Mouse (Mus musculus): Measurements from ENCODE around the gene Rusc2. TPM values are rescaled to one million over a fixed set of nuclear protein-coding genes. Genes with fewer than 3 reads are reported as not detected.

Gene Rusc2
- total and polyA plus RNA-seq, 3 experiments = 8.7 to 17.1 (median 14.5) TPM

DNA sequence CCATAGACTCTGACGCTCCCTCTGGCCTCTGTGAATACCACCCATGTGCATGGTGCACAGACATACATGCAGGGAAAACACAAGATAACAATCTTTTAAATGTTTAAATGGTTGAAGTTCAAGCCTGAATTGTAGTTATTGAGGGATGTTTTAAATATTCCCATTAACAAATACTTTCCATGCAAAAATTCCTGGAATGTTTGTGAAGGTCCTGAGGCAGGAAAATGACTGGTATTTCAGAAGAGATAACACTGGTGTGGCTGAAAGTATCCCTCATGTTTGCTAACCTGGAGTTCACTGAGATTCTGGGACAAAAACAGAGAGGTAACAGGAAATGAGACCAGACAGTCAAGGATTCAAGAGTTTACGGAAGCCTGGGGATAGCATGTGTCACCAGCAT lies 7.6 kb downstream of the Rusc2 start:
- no peak for TF ChIP-seq GATA1 (IDR thresholded peaks at IDR 0.05; ENCODE audit: borderline replicate concordance, low read length)
- no peak for TF ChIP-seq CTCF (IDR thresholded peaks at IDR 0.05; ENCODE audit: low read depth, low read length)
- TF ChIP-seq GATA2 (IDR thresholded peaks at IDR 0.05; ENCODE audit: borderline replicate concordance, low read depth, low read length) = no peak
- no peak for TF ChIP-seq TAL1 (conservative IDR thresholded peaks at IDR 0.05; ENCODE audit: low read depth, low read length)
- TF ChIP-seq POLR2AphosphoS5 (IDR thresholded peaks at IDR 0.05; ENCODE audit: insufficient replicate concordance, low read depth, low read length) = no peak
- H3K4me1 ChIP-seq (ENCODE audit: insufficient read depth, low read depth, low read length) = peaks cover 8% of the 10 kb centered on the region; the same call in 1 of the 2 replicates
- DNase-seq (ENCODE audit: low spot score) (no peak), ATAC-seq (ENCODE audit: extremely low read depth, insufficient number of reproducible peaks, low FRiP score, poor library complexity, severe bottlenecking) (no peak)
- H3K9me3 ChIP-seq (replicated peaks) = no peaks in the 10 kb centered on the region
- no peak overlapping the region for H3K4me3 ChIP-seq (ENCODE audit: low read depth, low read length)
- H3K27me3 ChIP-seq (ENCODE audit: insufficient read depth, low read length) = peaks cover 9% of the 10 kb centered on the region; the same call in 1 of the 2 replicates
- no peaks in the 10 kb centered on the region for H3K36me3 ChIP-seq (replicated peaks)

DNA sequence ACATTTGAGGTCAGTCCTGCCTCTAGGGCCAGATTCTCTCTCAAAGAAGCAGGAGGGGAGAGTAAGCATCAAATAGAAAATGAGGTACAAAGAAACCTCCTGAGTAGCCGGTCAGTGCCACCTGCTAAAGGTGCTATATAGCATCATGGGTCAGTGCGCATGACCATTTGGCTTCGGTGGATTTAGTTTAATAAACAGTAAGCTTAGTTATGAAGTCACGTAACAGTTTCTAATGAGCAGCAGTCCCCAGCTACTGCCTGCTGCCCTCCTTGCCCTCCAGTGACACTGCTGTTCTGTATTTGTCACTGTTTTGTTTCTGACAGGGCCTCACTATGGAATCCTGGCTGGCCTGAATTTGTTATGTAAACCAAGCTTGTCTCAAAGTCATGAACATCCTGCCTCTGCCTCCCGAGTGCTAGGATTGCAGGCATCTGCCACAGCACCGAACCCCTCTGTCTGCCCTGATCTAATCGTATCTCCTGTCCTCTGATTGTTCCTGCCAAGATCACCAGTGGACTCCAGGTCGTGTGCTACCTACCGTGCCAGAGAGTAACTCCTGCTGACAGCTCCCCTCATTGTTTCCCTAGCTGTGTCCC lies 8.2 kb downstream of the Rusc2 start:
- no peak for TF ChIP-seq TAL1 (conservative IDR thresholded peaks at IDR 0.05; ENCODE audit: low read depth, low read length)
- no peak for TF ChIP-seq POLR2AphosphoS5 (IDR thresholded peaks at IDR 0.05; ENCODE audit: insufficient replicate concordance, low read depth, low read length)
- TF ChIP-seq GATA1 (IDR thresholded peaks at IDR 0.05; ENCODE audit: borderline replicate concordance, low read length) = no peak
- no peak for TF ChIP-seq CTCF (IDR thresholded peaks at IDR 0.05; ENCODE audit: low read depth, low read length)
- TF ChIP-seq GATA2 (IDR thresholded peaks at IDR 0.05; ENCODE audit: borderline replicate concordance, low read depth, low read length) = no peak
- DNase-seq (ENCODE audit: low spot score) (no peak), ATAC-seq (ENCODE audit: extremely low read depth, insufficient number of reproducible peaks, low FRiP score, poor library complexity, severe bottlenecking) (no peak)
- Histone ChIP-seq H3K27me3 (ENCODE audit: insufficient read depth, low read length) (peaks cover 13% of the 10 kb centered on the region; the same call in 1 of the 2 replicates), H3K4me1 (ENCODE audit: insufficient read depth, low read depth, low read length) (peaks cover 8% of the 10 kb centered on the region; the same call in 1 of the 2 replicates), H3K9me3 (replicated peaks) (no peaks in the 10 kb centered on the region), H3K36me3 (replicated peaks) (no peaks in the 10 kb centered on the region), H3K4me3 (ENCODE audit: low read depth, low read length) (no peak overlapping the region)

DNA sequence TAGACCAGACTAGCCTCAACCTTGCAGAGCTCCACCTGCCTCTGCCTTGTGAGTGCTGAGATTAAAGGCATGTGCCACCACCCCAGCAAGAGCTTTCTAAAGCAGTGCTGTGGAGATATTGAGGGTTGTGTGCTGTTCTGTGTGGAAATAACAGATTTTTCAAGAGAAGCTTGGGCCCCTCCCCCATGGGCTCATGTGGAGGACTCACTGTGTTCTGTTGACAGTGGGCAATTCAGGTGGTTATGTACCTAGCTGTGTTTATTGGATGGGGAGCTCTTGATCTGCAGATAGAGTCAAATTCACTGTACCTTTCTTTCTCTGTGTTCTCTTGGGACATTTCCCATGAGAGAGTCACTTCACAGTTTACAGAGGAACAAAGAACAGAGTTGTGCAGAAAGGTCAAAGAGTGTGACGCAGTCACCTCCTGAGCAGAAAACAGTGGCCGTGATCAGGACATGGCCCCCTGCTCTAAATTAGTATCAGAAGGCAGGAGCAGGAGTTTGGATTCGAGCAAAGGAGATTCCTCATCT lies 9.8 kb downstream of the Rusc2 start:
- Histone ChIP-seq H3K4me3 (ENCODE audit: low read depth, low read length) (no peak overlapping the region), H3K9me3 (replicated peaks) (no peaks in the 10 kb centered on the region), H3K4me1 (ENCODE audit: insufficient read depth, low read depth, low read length) (peaks cover 8% of the 10 kb centered on the region; the same call in 1 of the 2 replicates), H3K27me3 (ENCODE audit: insufficient read depth, low read length) (peaks cover 20% of the 10 kb centered on the region; the same call in 1 of the 2 replicates), H3K36me3 (replicated peaks) (no peaks in the 10 kb centered on the region)
- DNase-seq (ENCODE audit: low spot score) = no peak
- TF ChIP-seq TAL1 (conservative IDR thresholded peaks at IDR 0.05; ENCODE audit: low read depth, low read length) = no peak
- no peak for TF ChIP-seq POLR2AphosphoS5 (IDR thresholded peaks at IDR 0.05; ENCODE audit: insufficient replicate concordance, low read depth, low read length)
- TF ChIP-seq GATA2 (IDR thresholded peaks at IDR 0.05; ENCODE audit: borderline replicate concordance, low read depth, low read length) = no peak
- TF ChIP-seq CTCF (IDR thresholded peaks at IDR 0.05; ENCODE audit: low read depth, low read length) = no peak
- TF ChIP-seq GATA1 (IDR thresholded peaks at IDR 0.05; ENCODE audit: borderline replicate concordance, low read length) = no peak
- ATAC-seq (ENCODE audit: extremely low read depth, insufficient number of reproducible peaks, low FRiP score, poor library complexity, severe bottlenecking) = no peak

DNA sequence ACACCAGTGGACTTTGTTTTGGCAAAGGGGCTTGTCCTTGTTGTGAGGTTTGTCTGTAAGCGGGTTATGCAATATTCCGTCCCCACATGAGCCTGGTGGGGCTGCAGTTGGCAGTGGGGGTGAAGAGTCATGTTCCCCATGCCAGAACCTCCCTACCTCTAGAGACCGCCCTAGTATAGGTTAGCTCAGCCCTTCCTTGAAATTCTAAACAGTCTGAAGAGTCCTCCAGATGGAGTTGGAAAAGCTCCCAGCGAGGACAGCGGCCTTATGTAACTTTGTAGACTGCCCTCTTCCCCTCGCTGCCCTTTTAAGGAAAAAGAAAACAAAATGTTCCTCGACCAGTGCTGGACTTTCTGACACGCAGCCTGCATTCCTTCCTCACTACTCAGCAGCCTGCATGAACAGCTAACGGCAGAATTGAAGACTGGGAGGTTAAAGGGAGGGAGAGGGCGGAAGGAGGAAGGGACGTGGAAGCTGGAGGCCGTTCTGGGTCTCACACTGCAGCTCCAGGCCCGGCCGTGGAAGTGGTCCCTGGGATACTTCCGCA lies 12.6 kb downstream of the Rusc2 start:
- Histone ChIP-seq H3K36me3 (replicated peaks) (no peaks in the 10 kb centered on the region), H3K4me1 (ENCODE audit: insufficient read depth, low read depth, low read length) (0 out of 2 replicates have a peak, but pooled peaks cover 3% of the 10 kb centered on the region), H3K4me3 (ENCODE audit: low read depth, low read length) (no peak overlapping the region), H3K9me3 (replicated peaks) (no peaks in the 10 kb centered on the region), H3K27me3 (ENCODE audit: insufficient read depth, low read length) (peaks cover 29% of the 10 kb centered on the region; the same call in 1 of the 2 replicates)
- DNase-seq (ENCODE audit: low spot score) (no peak), ATAC-seq (ENCODE audit: extremely low read depth, insufficient number of reproducible peaks, low FRiP score, poor library complexity, severe bottlenecking) (no peak)
- TF ChIP-seq POLR2AphosphoS5 (IDR thresholded peaks at IDR 0.05; ENCODE audit: insufficient replicate concordance, low read depth, low read length) (no peak), GATA2 (IDR thresholded peaks at IDR 0.05; ENCODE audit: borderline replicate concordance, low read depth, low read length) (no peak), TAL1 (conservative IDR thresholded peaks at IDR 0.05; ENCODE audit: low read depth, low read length) (no peak), CTCF (IDR thresholded peaks at IDR 0.05; ENCODE audit: low read depth, low read length) (no peak), GATA1 (IDR thresholded peaks at IDR 0.05; ENCODE audit: borderline replicate concordance, low read length) (no peak)

DNA sequence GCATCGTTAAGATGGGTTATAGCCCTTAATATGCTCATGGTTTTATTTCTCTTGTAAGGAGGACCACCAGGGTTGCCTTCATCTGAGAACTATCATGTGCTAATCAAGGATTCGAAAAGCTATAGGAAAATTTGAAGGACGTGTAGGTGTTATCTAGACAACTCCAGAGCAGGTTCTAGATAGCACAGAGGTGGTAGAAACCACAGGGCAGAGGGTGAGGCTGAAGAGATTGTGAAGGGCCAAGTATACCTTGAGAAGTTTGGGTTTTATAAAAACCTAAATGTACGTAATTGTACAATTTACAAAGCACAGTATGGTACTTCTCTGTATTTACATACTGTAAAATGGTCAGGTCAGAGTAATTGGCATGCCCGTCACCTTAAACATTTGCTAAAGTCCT lies 13.4 kb downstream of the Rusc2 start:
- peaks cover 34% of the 10 kb centered on the region for H3K27me3 ChIP-seq (ENCODE audit: insufficient read depth, low read length)
- no peak overlapping the region for H3K4me3 ChIP-seq (ENCODE audit: low read depth, low read length)
- ATAC-seq (ENCODE audit: extremely low read depth, insufficient number of reproducible peaks, low FRiP score, poor library complexity, severe bottlenecking) (no peak), DNase-seq (ENCODE audit: low spot score) (no peak)
- no peaks in the 10 kb centered on the region for H3K36me3 ChIP-seq (replicated peaks)
- TF ChIP-seq POLR2AphosphoS5 (IDR thresholded peaks at IDR 0.05; ENCODE audit: insufficient replicate concordance, low read depth, low read length) (no peak), TAL1 (conservative IDR thresholded peaks at IDR 0.05; ENCODE audit: low read depth, low read length) (no peak), GATA2 (IDR thresholded peaks at IDR 0.05; ENCODE audit: borderline replicate concordance, low read depth, low read length) (no peak), CTCF (IDR thresholded peaks at IDR 0.05; ENCODE audit: low read depth, low read length) (no peak), GATA1 (IDR thresholded peaks at IDR 0.05; ENCODE audit: borderline replicate concordance, low read length) (no peak)
- H3K4me1 ChIP-seq (ENCODE audit: insufficient read depth, low read depth, low read length) = 0 out of 2 replicates have a peak, but pooled peaks cover 3% of the 10 kb centered on the region
- H3K9me3 ChIP-seq (replicated peaks) = no peaks in the 10 kb centered on the region

DNA sequence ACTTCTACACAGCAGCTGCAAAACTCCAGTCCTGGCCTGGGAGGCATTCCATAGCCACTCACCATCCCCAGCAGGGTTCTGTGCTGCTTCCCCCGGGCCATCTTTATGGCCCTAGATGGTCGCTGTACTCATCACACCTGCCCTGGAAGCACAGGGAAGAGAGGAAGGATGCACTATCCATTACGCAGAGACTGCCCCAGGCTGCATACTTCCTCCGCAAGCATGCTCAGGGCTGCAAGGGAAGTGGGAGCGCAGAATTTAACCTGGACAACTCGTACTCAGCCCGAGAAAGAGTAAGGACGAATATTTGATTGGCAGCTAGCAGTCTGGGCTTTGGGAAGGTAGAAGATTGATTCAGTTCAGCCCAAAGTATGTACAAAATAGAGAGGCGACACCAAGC lies 14.1 kb downstream of the Rusc2 start:
- H3K4me1 ChIP-seq (ENCODE audit: insufficient read depth, low read depth, low read length) = 0 out of 2 replicates have a peak, but pooled peaks cover under 1% of the 10 kb centered on the region
- no peak for ATAC-seq (ENCODE audit: extremely low read depth, insufficient number of reproducible peaks, low FRiP score, poor library complexity, severe bottlenecking)
- no peaks in the 10 kb centered on the region for H3K36me3 ChIP-seq (replicated peaks)
- no peak overlapping the region for H3K4me3 ChIP-seq (ENCODE audit: low read depth, low read length)
- peaks cover 36% of the 10 kb centered on the region for H3K27me3 ChIP-seq (ENCODE audit: insufficient read depth, low read length)
- TF ChIP-seq TAL1 (conservative IDR thresholded peaks at IDR 0.05; ENCODE audit: low read depth, low read length) (no peak), CTCF (IDR thresholded peaks at IDR 0.05; ENCODE audit: low read depth, low read length) (no peak), GATA1 (IDR thresholded peaks at IDR 0.05; ENCODE audit: borderline replicate concordance, low read length) (no peak)
- H3K9me3 ChIP-seq (replicated peaks) = no peaks in the 10 kb centered on the region
- no peak for DNase-seq (ENCODE audit: low spot score)

All from G1E (cell line).